Mouse (Mus musculus) induced T-regulatory cell, adult 2 months (primary cell): Measurements from ENCODE around the gene Lingo3.

Source experiments
- DNase-seq: peaks from one replicate; pipeline ENCODE4 v3.0.0-alpha.2; 2012; ENCODE audit warnings: low read depth

Gene Lingo3

GRCm38 (mm10) chr10:80799070-80799566 lies 44.7 kb downstream of the Lingo3 start:
- DNase-seq, result no peak

- peak; percentile 99 for DNase-seq
Measured at GRCm38 (mm10) chr10:80798150-80799006, 45.5 kb downstream of the Lingo3 start, which contains the start of the genes Sf3a2 and Plekhj1. Gene Sf3a2 (plus strand): TSS chr10:80798198. Gene Plekhj1 (minus strand): TSS chr10:80798626.

- peak; percentile 46 for DNase-seq
Measured at GRCm38 (mm10) chr10:80797186-80798149, 46.4 kb downstream of the Lingo3 start.

- no peak for DNase-seq
Measured at GRCm38 (mm10) chr10:80796307-80796848, 47.5 kb downstream of the Lingo3 start.

GRCm38 (mm10) chr10:80794750-80795149 lies 49.1 kb downstream of the Lingo3 start:
- no peak for DNase-seq

DNA sequence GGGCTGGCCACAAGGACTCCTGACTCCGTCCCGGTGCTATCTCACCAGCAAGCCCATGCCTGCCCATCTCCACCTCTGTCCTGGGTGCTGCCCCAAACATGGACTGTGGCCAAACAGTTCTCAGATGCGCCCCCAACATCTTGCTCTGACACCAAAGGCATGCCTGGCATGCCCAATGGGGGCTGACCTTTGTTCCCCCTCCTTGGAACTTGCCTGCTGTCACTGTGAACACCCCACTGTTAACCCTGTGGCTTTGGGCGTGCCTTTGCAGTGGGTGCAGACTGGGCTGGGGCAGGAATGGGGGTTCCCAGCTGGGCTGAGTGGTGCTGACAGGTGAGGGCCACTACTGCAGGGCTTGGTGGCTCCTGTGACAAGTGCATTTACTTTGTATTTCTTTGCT lies 50.0 kb downstream of the Lingo3 start:
- no peak for DNase-seq

DNA sequence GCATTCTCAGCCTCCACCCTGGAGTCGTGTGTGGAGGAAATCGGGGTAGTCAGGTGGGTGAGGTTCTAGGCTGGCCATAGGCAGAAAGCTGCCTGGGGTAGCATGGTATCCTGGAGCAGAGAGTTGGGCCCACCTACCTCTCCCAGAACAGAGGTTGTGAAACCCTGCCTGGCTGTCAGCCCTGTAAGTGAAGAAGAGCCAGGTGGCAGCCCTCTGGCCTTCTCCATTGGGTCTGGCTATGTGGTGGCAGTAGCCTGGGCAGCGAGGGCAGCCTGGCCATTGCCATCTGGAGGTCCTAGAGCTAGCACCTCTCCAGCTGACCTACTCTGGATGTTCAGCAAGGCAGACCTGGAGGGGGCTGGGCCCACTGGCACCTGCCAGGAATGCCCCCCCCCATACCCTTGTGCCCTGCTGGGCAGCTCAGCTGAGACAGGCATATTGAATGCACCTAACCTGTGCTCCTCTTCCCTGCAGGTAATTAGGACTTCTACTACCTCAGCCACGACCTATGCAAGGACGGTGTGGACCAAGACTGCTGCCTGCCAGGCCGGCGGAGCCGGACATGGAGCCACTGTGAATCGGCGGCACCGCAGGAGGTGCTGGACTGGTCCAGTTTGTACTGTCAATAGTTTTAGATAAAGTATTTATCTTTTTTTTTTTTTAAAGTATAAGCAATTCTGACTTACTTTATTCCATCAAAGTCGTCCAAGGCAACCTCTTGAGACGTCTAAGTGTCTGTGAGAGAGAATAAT lies 50.6 kb downstream of the Lingo3 start:
- no peak for DNase-seq

GRCm38 (mm10) chr10:80792175-80793032 lies 51.4 kb downstream of the Lingo3 start:
- DNase-seq, result no peak

GRCm38 (mm10) chr10:80791476-80792174 lies 52.2 kb downstream of the Lingo3 start:
- DNase-seq, result no peak

DNA sequence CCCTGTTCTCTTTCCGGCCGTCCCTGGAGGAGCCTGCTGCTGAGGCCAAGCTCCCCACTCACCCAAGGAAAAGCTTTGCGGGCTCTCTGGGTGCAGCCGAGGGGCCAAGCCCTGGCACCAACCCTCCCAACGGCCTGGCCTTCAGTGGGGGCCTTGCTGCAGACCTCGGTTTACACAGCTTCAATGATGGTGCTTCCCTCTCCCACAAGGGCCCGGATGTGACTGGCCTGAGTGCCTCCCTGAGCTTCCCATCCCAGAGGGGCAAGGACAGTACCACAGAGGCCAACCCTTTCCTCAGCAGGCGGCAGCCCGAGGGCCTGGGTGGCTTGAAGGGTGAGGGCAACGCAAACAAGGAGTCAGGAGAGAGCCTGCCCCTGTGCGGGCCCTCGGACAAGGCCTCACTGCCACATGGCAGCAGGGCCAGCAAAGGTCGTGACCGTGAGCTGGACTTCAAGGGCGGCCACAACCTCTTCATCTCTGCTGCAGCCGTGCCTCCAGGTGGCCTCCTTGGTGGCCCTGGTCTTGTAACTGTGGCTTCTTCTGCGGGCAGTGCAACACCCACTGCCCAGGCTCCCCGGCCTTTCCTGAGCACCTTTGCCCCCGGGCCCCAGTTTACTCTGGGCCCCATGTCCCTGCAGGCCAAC lies 53.0 kb downstream of the Lingo3 start:
- no peak for DNase-seq

GRCm38 (mm10) chr10:80787517-80787916 lies 56.3 kb downstream of the Lingo3 start:
- no peak for DNase-seq

DNA sequence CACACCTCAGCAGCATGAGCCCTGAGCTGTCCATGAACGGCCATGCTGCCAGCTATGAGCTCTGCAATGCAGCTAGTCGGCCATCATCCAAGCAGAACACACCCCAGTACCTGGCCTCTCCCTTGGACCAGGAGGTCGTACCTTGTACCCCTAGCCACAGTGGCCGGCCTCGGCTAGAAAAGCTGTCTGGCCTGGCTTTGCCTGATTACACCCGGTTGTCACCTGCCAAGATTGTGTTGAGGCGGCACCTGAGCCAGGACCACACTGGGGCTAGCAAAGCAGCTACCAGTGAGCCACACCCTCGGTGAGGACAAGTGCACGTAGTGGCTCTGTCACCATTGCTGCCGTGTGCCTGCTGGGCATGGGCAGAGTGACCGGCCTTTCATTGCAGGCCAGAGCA lies 57.9 kb downstream of the Lingo3 start:
- no peak for DNase-seq

DNA sequence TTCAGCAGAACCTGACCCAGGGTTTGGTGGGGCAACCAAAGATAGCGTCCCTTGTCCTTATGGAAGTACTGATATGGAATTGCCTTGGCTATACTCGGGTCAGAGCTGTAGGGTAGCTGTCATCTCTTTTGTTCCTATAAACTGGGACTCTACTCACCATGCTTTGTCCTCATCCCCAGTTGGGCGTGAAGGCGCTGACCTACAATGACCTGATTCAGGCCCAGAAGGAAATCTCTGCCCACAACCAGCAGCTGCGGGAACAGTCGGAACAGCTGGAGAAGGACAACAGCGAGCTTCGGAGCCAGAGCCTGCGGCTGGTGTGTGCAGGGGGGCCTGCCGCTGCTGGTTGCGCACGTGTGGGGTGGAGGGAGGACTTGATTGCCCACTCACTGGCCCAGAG lies 59.0 kb downstream of the Lingo3 start:
- DNase-seq, result no peak

GRCm38 (mm10) chr10:80784302-80784701 lies 59.5 kb downstream of the Lingo3 start:
- DNase-seq, result no peak
